Mouse (Mus musculus) megakaryocyte, embryonic 14.5 days (primary cell): Measurements from ENCODE around the gene 2010111I01Rik. TPM values are rescaled to one million over a fixed set of nuclear protein-coding genes. Genes with fewer than 3 reads are reported as not detected.

Source experiments
- H3K27me3 ChIP-seq: replicated peaks from 2 replicates; pipeline ENCODE3; 2012; ENCODE audit warnings: inconsistent platforms
- H3K36me3 ChIP-seq: replicated peaks from 2 replicates; pipeline ENCODE3; 2012; ENCODE audit warnings: low read length, inconsistent platforms, mixed read lengths
- H3K4me1 ChIP-seq: 2 replicates; pipeline ENCODE4 v1.6.1; 2012; ENCODE audit warnings: inconsistent platforms
- H3K4me3 ChIP-seq: replicated peaks from 2 replicates; pipeline ENCODE3; 2012; ENCODE audit warnings: moderate library complexity, mild to moderate bottlenecking, inconsistent platforms
- H3K9me3 ChIP-seq: 2 replicates; pipeline ENCODE4 v1.6.1; 2012; ENCODE audit warnings: inconsistent platforms
- FLI1 ChIP-seq: IDR thresholded peaks from 2 replicates; pipeline ENCODE4 v1.6.1; 2012; ENCODE audit warnings: low read length, inconsistent platforms, mixed read lengths
- GATA1 ChIP-seq: IDR thresholded peaks from 3 replicates; pipeline ENCODE4 v1.6.1; 2012; ENCODE audit warnings: mixed read lengths, low read length, inconsistent platforms, borderline replicate concordance
- polyA plus RNA-seq: library from polyadenylated mRNA; stranded (reverse); fragments of >175 nt; gene quantifications from 2 replicates; pipeline ENCODE4 v1.2.3, GENCODE M21; 2012; ENCODE audit warnings: low replicate concordance; ENCODE audit not compliant: insufficient read depth

The 2010111I01Rik gene
- polyA plus RNA-seq, 1 experiment = 46.5 TPM

DNA sequence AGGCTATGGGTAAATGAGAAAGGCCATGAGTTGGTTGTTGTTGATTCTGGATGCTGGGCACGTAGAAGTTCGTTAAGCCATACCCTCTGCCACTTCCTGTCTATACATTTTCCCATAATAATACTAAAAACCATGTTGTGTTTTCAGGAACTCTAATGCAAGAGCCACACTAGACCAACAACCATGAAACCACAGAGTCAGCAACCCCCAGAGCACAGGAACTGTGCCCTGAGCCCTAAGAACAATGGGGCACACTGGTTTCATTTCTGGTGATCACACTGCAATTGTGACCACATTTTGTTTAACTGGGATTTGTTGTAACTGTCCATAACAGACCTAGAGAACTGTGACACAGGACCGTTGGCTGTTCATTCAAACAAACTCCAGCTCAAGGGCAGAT lies 12.1 kb upstream of the 2010111I01Rik start:
- TF ChIP-seq FLI1 (no peak), GATA1 (no peak)
- Histone ChIP-seq H3K4me3 (no peak overlapping the region), H3K9me3 (peaks cover 3% of the 10 kb centered on the region; the same call in 1 of the 2 replicates), H3K27me3 (peaks cover 3% of the 10 kb centered on the region), H3K36me3 (no peaks in the 10 kb centered on the region), H3K4me1 (peaks cover 42% of the 10 kb centered on the region)

DNA sequence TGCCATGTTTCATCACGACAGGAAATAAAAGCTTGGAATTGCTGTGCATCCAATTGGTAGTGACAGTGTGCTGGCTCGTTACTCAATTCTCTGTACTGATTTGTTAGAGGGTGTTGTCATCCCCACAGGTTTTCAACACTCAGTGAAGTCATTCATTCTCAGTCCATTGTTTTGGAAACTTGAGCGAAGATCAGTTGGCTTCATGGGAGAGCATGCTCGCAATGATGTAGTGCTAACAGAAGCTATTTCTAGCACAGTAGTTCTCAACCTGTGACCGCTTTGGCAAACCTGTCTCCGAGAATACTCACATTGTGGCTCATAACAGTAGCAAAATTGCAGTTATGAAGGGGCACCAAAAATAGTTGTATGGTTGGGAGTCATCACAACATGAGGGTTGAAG lies 8.7 kb upstream of the 2010111I01Rik start:
- H3K4me1 ChIP-seq = peaks cover 36% of the 10 kb centered on the region
- TF ChIP-seq GATA1 (no peak), FLI1 (no peak)

DNA sequence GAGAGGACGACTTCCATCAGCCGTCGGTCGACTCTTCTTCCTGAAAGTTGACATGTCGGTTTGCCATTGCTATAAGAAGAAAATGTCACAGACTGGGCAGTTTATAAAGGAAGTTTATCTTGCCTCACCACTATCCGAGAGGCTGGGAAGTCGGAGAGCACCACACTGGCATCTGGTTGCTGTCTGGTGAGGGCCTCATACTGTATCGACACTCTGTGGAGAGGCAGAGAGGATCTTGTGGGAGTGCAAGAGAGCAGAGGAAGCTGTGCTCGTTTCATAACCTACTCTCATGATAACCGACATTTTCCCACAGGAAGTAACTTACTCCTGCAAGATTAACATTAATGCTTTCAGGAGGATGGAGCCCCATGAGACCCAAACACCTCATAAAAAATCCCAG lies 7.9 kb upstream of the 2010111I01Rik start:
- Histone ChIP-seq H3K4me1 (peaks cover 36% of the 10 kb centered on the region), H3K27me3 (peaks cover 6% of the 10 kb centered on the region), H3K9me3 (no peaks in the 10 kb centered on the region), H3K4me3 (peak overlapping the region; percentile 76), H3K36me3 (no peaks in the 10 kb centered on the region)
- no peak for TF ChIP-seq GATA1

More for the DNA sequence above, 8.7 kb upstream of the 2010111I01Rik start:
- no peak overlapping the region for H3K4me3 ChIP-seq
- peaks cover 4% of the 10 kb centered on the region for H3K27me3 ChIP-seq
- H3K36me3 ChIP-seq = no peaks in the 10 kb centered on the region
- H3K9me3 ChIP-seq = no peaks in the 10 kb centered on the region

DNA sequence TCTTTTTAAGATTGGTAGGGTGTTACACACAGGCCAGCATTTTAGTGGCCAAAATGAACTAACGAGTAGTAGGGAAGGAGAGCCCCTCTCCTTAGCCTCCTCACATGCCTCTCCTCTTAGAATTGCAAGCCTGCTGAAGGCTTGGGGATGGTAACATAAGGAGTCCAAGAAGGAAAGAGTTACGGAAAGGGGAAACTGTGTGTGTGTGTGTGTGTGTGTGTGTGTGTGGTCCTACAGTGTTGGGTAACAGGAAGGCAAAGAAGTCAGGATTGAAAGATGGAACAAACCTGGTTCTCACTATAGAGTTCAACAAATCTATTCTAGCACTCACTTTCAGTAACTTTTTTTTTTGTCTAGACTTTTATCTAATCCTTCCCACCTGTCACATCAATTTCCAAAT lies 1.3 kb upstream of the 2010111I01Rik start:
- peaks cover 3% of the 10 kb centered on the region for H3K27me3 ChIP-seq
- peaks cover 22% of the 10 kb centered on the region for H3K4me1 ChIP-seq
- no peaks in the 10 kb centered on the region; the same call in 1 of the 2 replicates for H3K9me3 ChIP-seq
- peaks cover 6% of the 10 kb centered on the region for H3K36me3 ChIP-seq
- H3K4me3 ChIP-seq = no peak overlapping the region
- TF ChIP-seq FLI1 (no peak), GATA1 (no peak)

DNA sequence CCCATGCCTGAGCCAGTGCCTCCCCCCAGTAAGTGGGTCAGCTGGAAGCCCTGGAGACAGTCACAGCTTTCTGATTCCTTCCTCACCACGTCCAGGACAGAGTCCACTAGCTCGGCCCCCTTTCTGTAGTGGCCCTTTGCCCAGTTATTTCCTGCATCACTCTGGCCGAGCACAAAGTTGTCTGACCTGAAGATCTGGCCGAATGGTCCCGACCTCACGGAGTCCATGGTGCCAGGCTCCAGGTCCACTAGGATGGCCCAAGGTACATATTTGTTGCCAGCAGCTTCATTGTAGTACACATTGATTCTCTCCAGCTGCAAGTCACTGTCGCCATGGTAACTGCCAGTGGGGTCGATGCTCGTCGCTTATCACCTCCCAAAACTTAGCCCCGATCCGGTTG lies 3.5 kb downstream of the 2010111I01Rik start:
- Histone ChIP-seq H3K9me3 (no peaks in the 10 kb centered on the region; the same call in 1 of the 2 replicates), H3K27me3 (no peaks in the 10 kb centered on the region), H3K4me3 (no peak overlapping the region), H3K36me3 (peaks cover 6% of the 10 kb centered on the region), H3K4me1 (peaks cover 28% of the 10 kb centered on the region)
- TF ChIP-seq FLI1 = no peak
- TF ChIP-seq GATA1 = no peak

DNA sequence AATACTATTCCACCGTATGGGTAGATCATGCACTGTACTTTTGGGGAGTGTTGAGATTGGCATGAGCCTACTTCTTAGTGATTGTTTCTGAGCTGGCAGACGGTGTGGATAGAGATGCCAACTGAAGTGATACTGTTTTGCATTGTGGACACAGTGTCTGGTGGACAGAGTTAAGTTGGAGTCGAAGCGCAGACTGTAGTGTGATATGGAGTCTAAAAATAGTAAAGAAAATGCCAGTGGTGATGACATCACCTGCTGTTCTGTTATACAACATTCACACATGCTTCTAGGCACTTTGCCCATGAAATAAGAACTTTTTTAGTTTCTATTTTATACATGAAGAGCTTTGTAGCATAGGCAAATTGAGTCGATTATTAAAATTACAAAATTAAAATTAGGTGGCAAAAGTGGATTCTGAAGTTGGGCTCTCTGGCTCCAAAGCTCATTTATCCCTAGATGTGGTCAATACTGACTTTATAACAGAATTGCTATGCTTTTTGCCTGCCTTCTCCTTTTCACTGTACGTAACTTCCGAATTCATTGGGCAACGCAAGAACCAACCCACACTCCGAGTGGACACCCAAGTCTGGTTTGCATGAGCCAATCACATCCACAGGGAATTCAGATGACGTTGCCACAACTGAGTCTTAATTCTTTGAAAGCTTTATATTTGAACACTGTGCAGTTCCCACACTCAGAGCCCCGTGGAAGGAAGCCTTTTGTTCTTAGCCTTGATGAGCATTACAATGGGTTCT lies 6.0 kb downstream of the 2010111I01Rik start:
- no peak for TF ChIP-seq FLI1
- TF ChIP-seq GATA1 = no peak
- H3K9me3 ChIP-seq = no peaks in the 10 kb centered on the region; the same call in 1 of the 2 replicates
- H3K36me3 ChIP-seq = peaks cover 6% of the 10 kb centered on the region
- H3K27me3 ChIP-seq = no peaks in the 10 kb centered on the region
- no peak overlapping the region for H3K4me3 ChIP-seq
- H3K4me1 ChIP-seq = peaks cover 15% of the 10 kb centered on the region

DNA sequence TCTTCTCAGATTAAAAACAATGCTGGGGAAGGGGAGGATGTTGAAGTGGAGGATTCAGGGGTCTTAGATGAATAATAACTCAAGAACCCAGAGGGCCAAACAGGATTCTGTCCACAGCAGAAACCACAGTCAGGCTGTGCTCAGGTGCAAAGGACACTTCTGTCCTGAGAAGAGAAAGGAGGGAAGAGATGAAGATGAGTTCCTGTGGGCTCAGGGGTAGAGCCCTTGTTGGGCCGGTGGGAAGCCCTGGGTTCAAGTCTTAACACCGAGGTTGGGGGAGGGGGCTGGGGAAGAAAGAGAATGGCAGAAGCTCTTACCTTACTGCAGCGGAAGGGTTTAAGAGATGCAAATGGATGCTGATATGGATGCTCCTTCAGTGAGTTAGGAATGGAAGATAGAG lies 7.7 kb downstream of the 2010111I01Rik start:
- Histone ChIP-seq H3K27me3 (no peaks in the 10 kb centered on the region), H3K4me3 (no peak overlapping the region), H3K9me3 (no peaks in the 10 kb centered on the region; the same call in 1 of the 2 replicates), H3K36me3 (peaks cover 4% of the 10 kb centered on the region), H3K4me1 (peaks cover 14% of the 10 kb centered on the region)
- TF ChIP-seq GATA1 (no peak), FLI1 (no peak)

DNA sequence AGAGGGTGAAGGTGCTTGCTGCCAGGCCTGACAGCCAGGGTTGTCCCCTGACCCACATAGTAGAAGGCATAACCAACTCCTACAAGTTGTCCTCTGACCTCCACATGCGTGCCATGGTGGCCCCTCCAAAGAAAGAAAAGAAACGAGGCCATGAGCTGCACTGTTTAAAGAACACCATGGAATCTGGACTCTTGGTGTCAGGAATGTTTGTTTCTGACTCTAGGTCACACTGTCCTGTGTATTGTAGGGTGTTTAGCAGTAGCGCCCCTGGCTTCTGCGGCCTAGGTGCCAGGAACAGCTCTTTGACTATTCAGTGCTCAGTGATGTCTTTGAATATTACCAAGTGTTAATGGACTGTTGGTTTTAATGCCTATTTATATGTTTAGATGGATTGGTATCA lies 8.4 kb downstream of the 2010111I01Rik start:
- Histone ChIP-seq H3K4me3 (no peak overlapping the region), H3K27me3 (no peaks in the 10 kb centered on the region), H3K4me1 (peaks cover 19% of the 10 kb centered on the region), H3K9me3 (no peaks in the 10 kb centered on the region), H3K36me3 (no peaks in the 10 kb centered on the region)
- no peak for TF ChIP-seq GATA1
- TF ChIP-seq FLI1 = no peak

DNA sequence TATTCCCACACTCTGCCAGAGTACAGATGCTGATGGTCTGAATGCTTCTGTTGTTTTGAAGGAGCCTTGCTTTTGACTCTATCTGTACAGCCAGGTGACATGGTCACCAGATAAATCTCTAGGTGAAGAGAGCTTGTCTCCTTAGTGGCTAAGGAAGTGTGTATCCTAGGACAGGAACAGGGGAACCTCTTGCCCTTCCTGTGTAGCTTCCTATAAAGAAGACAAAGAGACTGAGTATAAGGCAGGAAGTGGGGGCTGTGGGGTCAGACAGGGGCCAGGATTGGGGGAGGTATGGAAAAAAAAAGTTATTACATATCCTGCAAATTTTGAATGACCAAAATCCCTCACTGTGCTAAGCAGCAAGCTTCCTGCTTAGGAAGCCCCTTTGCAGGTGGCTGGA lies 13.4 kb downstream of the 2010111I01Rik start:
- TF ChIP-seq FLI1 (no peak), GATA1 (no peak)
- H3K36me3 ChIP-seq = no peaks in the 10 kb centered on the region
- no peaks in the 10 kb centered on the region for H3K9me3 ChIP-seq
- peaks cover 24% of the 10 kb centered on the region for H3K4me1 ChIP-seq
- H3K27me3 ChIP-seq = no peaks in the 10 kb centered on the region
- H3K4me3 ChIP-seq = no peak overlapping the region

DNA sequence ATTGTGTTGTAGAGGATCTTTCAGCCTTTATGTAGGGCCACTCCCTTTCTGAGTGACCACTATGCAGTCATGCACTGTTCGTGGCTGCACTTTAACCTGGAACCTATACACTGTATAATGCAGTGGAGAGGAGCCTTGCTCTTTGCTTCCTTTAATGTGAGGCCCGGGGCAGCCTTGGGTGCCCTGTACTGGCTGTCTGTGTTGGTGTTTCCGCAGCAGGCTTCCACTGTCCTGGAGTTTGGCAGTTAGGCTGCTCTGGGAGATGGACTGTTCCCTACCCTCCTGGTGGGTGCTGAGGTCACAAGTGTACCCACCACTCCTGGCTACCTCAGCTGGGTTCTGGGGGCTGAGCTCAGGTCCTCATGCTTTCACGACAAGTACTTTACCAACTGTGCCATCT lies 14.1 kb downstream of the 2010111I01Rik start:
- H3K9me3 ChIP-seq = no peaks in the 10 kb centered on the region
- H3K27me3 ChIP-seq = no peaks in the 10 kb centered on the region
- no peak overlapping the region for H3K4me3 ChIP-seq
- H3K4me1 ChIP-seq = peaks cover 23% of the 10 kb centered on the region
- no peaks in the 10 kb centered on the region for H3K36me3 ChIP-seq
- TF ChIP-seq GATA1 = no peak
- TF ChIP-seq FLI1 = no peak

DNA sequence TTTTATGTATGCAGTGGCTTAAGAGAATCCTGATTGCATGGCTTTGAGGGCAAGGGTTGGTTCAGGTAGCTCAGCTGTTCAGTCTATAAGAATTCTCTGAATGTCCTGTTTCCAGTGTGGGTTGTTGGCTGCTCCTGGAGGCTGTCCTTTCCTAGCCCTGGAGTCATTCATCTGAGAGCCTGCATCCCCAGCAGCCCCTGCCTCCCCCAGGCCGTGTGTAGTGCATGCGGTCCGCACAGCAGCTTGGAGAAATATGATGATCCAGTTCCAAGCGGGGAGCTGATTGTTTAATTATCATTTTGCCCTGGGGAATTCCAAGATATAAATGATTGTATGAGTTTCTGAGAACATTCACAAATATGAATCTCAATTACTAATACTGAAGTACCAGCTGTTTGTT lies 14.5 kb downstream of the 2010111I01Rik start:
- Histone ChIP-seq H3K9me3 (no peaks in the 10 kb centered on the region), H3K4me1 (peaks cover 22% of the 10 kb centered on the region), H3K36me3 (no peaks in the 10 kb centered on the region), H3K27me3 (no peaks in the 10 kb centered on the region), H3K4me3 (no peak overlapping the region)
- TF ChIP-seq FLI1 (no peak), GATA1 (no peak)
